Mouse (Mus musculus) heart, adult 2 months (tissue): ENCODE results near the gene Slc10a1.

Experiments used
- CTCF ChIP-seq: fragments of 200-600 bp; IDR thresholded peaks from 2 replicates; pipeline ENCODE4 v1.8.1; 2022; ENCODE audit warnings: antibody characterized with exemption, mild to moderate bottlenecking, moderate library complexity
- POLR2A ChIP-seq: fragments of 200-500 bp; IDR thresholded peaks from 2 replicates; pipeline ENCODE4 v1.6.1; 2011; ENCODE audit warnings: mild to moderate bottlenecking, low read depth, low read length, control low read depth; ENCODE audit not compliant: insufficient read depth

DNA sequence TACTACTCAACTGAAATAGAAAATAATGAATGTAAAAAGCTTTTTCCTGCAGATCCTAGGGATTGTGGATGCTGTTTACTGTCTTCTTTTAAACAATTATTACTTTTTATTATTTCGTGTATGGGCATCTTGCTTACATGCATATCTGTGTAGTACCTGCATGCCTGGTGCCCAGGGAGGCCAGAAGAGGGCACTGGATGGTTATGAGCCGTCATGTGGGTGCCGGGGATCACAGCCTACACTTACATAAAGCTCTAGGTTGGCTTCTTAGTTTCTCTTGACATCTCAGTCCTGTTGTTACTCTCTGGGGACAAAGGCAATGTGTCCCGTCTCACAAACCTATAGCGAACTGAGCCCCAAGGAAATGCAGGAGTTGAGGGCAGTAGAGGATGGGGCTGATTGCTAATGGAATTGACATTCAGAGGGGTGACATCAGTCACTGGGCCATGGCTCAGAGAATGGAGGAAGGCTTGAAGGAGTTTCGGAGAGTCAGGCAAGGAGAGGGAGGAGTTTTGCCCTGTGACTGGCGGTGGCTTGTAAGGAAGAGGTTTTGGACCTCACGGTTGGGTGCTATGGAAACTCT lies 24.1 kb upstream of the Slc10a1 start:
- TF ChIP-seq CTCF (peak; percentile 26), POLR2A (no peak)
